Mouse (Mus musculus) stomach, postnatal 0 days (tissue): ENCODE results near the gene Fbxl21.

Experiments used
- CTCF ChIP-seq: IDR thresholded peaks from 2 replicates; pipeline ENCODE4 v1.5.1; 2016; ENCODE audit warnings: antibody characterized with exemption, low read depth, mild to moderate bottlenecking, moderate library complexity
- EP300 ChIP-seq: optimal IDR thresholded peaks from 2 replicates; pipeline ENCODE3; 2016; ENCODE audit warnings: antibody characterized with exemption

GRCm38 (mm10) chr13:56537026-56537425, 14.8 kb downstream of the Fbxl21 start:
- TF ChIP-seq CTCF = no peak
- no peak for TF ChIP-seq EP300
